Mouse (Mus musculus) embryo, embryonic 10 days (tissue): ENCODE data around the gene Tshz3.

Experiments
- DNase-seq: peaks from one replicate; pipeline ENCODE4 v3.0.0-alpha.2; 2015; ENCODE audit warnings: low spot score

Gene Tshz3

GRCm38 (mm10) chr7:36697856-36698588 lies at the start of gene Tshz3:
Gene Tshz3 (plus strand): TSS chr7:36698118.
- peak; percentile 86 for DNase-seq

GRCm38 (mm10) chr7:36655931-36656330 lies 42.0 kb upstream of the Tshz3 start:
- DNase-seq: no peak

GRCm38 (mm10) chr7:36656401-36656800 lies 41.5 kb upstream of the Tshz3 start:
- DNase-seq: no peak

GRCm38 (mm10) chr7:36658331-36658730 lies 39.6 kb upstream of the Tshz3 start:
- DNase-seq: peak; percentile 84

- DNase-seq: no peak
These were observed 38.7 kb upstream of the Tshz3 start for GRCm38 (mm10) chr7:36659265-36659664.

GRCm38 (mm10) chr7:36660654-36661053 lies 37.3 kb upstream of the Tshz3 start:
- no peak for DNase-seq

- DNase-seq: no peak
These were observed 34.5 kb upstream of the Tshz3 start for GRCm38 (mm10) chr7:36663431-36663830.

GRCm38 (mm10) chr7:36667767-36668166 lies 30.2 kb upstream of the Tshz3 start:
- DNase-seq: no peak

- no peak for DNase-seq
These were observed 19.9 kb upstream of the Tshz3 start for GRCm38 (mm10) chr7:36678031-36678430.

GRCm38 (mm10) chr7:36678510-36678909 lies 19.4 kb upstream of the Tshz3 start:
- DNase-seq: no peak

- no peak for DNase-seq
These were observed 18.8 kb upstream of the Tshz3 start for GRCm38 (mm10) chr7:36679031-36679618.

GRCm38 (mm10) chr7:36679866-36680458 lies 18.0 kb upstream of the Tshz3 start:
- peak; percentile 33 for DNase-seq

GRCm38 (mm10) chr7:36687508-36687907 lies 10.4 kb upstream of the Tshz3 start:
- DNase-seq: no peak

- no peak for DNase-seq
These were observed 8.7 kb upstream of the Tshz3 start for GRCm38 (mm10) chr7:36689049-36689793.

GRCm38 (mm10) chr7:36690551-36690950 lies 7.4 kb upstream of the Tshz3 start:
- no peak for DNase-seq

- DNase-seq: no peak
These were observed 6.3 kb upstream of the Tshz3 start for GRCm38 (mm10) chr7:36691617-36692016.

- DNase-seq: no peak
These were observed 5.5 kb upstream of the Tshz3 start for GRCm38 (mm10) chr7:36692381-36692780.

GRCm38 (mm10) chr7:36693081-36693480 lies 4.8 kb upstream of the Tshz3 start:
- no peak for DNase-seq

- DNase-seq: no peak
These were observed 3.2 kb upstream of the Tshz3 start for GRCm38 (mm10) chr7:36694642-36695191.

- peak; percentile 77 for DNase-seq
These were observed 2.6 kb upstream of the Tshz3 start for GRCm38 (mm10) chr7:36695276-36695675.

- no peak for DNase-seq
These were observed 2.1 kb upstream of the Tshz3 start for GRCm38 (mm10) chr7:36695791-36696241.

GRCm38 (mm10) chr7:36696406-36697117 lies 1.4 kb upstream of the Tshz3 start:
- peak; percentile 87 for DNase-seq
